Mouse (Mus musculus) heart, adult 2 months (tissue): ENCODE measurements around the gene Slc6a13.

Experiments
- CTCF ChIP-seq: fragments of 200-600 bp; IDR thresholded peaks from 2 replicates; pipeline ENCODE4 v1.8.1; 2022; ENCODE audit warnings: antibody characterized with exemption, mild to moderate bottlenecking, moderate library complexity
- EP300 ChIP-seq: fragments of 200-500 bp; IDR thresholded peaks from 2 replicates; pipeline ENCODE4 v1.6.1; 2011; ENCODE audit warnings: low read depth, low read length, control low read depth; ENCODE audit not compliant: insufficient read depth
- POLR2A ChIP-seq: fragments of 200-500 bp; IDR thresholded peaks from 2 replicates; pipeline ENCODE4 v1.6.1; 2011; ENCODE audit warnings: mild to moderate bottlenecking, low read depth, low read length, control low read depth; ENCODE audit not compliant: insufficient read depth

DNA sequence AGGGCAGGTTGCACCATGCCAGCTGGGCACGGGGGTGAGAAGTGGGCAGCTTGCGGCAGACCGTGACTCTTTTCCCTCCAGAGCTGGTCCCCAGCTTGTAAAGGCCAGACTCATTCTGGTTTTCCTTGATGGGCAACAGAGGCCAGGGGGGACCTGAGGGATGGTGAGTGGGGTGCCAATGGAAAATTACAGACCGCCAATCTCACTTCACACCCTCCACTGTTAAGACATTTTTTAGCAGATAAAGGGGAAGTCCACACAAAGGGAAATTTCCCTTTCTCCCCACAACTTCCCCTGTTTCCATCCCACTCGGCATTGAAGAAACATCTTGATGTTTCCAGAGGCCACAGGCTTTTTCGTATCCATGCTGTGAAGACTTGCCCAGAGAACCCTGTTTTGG is 41.6 kb downstream of the Slc6a13 start:
- no peak for TF ChIP-seq POLR2A
- TF ChIP-seq CTCF: no peak
- no peak for TF ChIP-seq EP300
